Mouse (Mus musculus): ENCODE results near the gene Bahcc1. TPM values are rescaled to one million over a fixed set of nuclear protein-coding genes. Genes with fewer than 3 reads are reported as not detected.
A peak's percentile ranks its signal among the peaks of the same experiment; 100 is the strongest.

The Bahcc1 gene
- polyA plus RNA-seq, 2 experiments = 14.0 to 22.9 TPM

- peak; percentile 51 for DNase-seq (ENCODE audit: low spot score)
- H3K4me1 ChIP-seq (ENCODE audit: control insufficient read depth, insufficient read depth, low read length) = peaks cover 31% of the 10 kb centered on the region
Observed at GRCm38 (mm10) chr11:120235385-120236113, 2.8 kb downstream of the Bahcc1 start.

DNA sequence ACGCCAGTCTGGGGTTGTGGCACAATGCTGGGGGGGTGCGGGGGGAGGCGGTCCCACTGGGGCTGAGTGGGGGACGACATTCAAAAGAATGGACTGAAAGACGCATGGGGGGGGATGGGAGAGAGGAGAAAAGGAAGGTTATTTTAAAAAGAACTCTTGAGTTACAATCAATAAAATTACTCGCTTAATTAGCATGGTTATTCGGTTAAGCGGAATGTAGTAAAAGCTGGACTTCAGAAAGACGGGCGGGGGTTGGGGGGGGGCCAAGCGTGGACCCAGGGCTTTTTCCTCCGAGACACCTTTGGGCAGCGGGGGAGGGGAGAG is 3.3 kb downstream of the Bahcc1 start:
- peak overlapping the region; percentile 83 for H3K27ac ChIP-seq (replicated peaks; ENCODE audit: low read depth, low read length)
- 0 out of 2 replicates have a peak, but pooled peaks cover 10% of the 10 kb centered on the region for H3K36me3 ChIP-seq (ENCODE audit: control insufficient read depth, insufficient read depth, low read length)
- ATAC-seq (ENCODE audit: low FRiP score, low read depth) = no peak
- peak overlapping the region; percentile 83 for H3K4me3 ChIP-seq (replicated peaks; ENCODE audit: low read length)
- peak overlapping the region; percentile 99 for H3K9ac ChIP-seq (ENCODE audit: low read depth, low read length, severe bottlenecking)
- no peak for DNase-seq (ENCODE audit: low spot score)
- no peak for TF ChIP-seq POLR2A (IDR thresholded peaks at IDR 0.05; ENCODE audit: borderline replicate concordance, extremely low read depth, insufficient read depth, insufficient read length)
- 0% methylated on average over 12 of the region's 13 CpGs for WGBS
- no peaks in the 10 kb centered on the region for H3K27me3 ChIP-seq (ENCODE audit: control insufficient read depth, insufficient read depth, low read length)
- peaks cover 36% of the 10 kb centered on the region for H3K4me1 ChIP-seq (ENCODE audit: control insufficient read depth, insufficient read depth, low read length)
- no peaks in the 10 kb centered on the region for H3K9me3 ChIP-seq (ENCODE audit: control insufficient read depth, low read length)
- peak overlapping the region; percentile 96 for H3K4me2 ChIP-seq (replicated peaks; ENCODE audit: low read depth, low read length, severe bottlenecking)

More at GRCm38 (mm10) chr11:120235385-120236113, 2.8 kb downstream of the Bahcc1 start:
- Histone ChIP-seq H3K36me3 (ENCODE audit: control insufficient read depth, insufficient read depth, low read length) (0 out of 2 replicates have a peak, but pooled peaks cover 10% of the 10 kb centered on the region), H3K27me3 (ENCODE audit: control insufficient read depth, insufficient read depth, low read length) (no peaks in the 10 kb centered on the region), H3K4me2 (replicated peaks; ENCODE audit: low read depth, low read length, severe bottlenecking) (peak overlapping the region; percentile 96), H3K27ac (replicated peaks; ENCODE audit: low read depth, low read length) (peak overlapping the region; percentile 83), H3K9me3 (ENCODE audit: control insufficient read depth, low read length) (no peaks in the 10 kb centered on the region), H3K9ac (ENCODE audit: low read depth, low read length, severe bottlenecking) (peak overlapping the region; percentile 99), H3K4me3 (replicated peaks; ENCODE audit: low read length) (peak overlapping the region; percentile 83)
- no peak for TF ChIP-seq POLR2A (IDR thresholded peaks at IDR 0.05; ENCODE audit: borderline replicate concordance, extremely low read depth, insufficient read depth, insufficient read length)
- ATAC-seq (ENCODE audit: low FRiP score, low read depth) = no peak
- under 1% methylated on average over 40 of the region's 40 CpGs for WGBS

DNA sequence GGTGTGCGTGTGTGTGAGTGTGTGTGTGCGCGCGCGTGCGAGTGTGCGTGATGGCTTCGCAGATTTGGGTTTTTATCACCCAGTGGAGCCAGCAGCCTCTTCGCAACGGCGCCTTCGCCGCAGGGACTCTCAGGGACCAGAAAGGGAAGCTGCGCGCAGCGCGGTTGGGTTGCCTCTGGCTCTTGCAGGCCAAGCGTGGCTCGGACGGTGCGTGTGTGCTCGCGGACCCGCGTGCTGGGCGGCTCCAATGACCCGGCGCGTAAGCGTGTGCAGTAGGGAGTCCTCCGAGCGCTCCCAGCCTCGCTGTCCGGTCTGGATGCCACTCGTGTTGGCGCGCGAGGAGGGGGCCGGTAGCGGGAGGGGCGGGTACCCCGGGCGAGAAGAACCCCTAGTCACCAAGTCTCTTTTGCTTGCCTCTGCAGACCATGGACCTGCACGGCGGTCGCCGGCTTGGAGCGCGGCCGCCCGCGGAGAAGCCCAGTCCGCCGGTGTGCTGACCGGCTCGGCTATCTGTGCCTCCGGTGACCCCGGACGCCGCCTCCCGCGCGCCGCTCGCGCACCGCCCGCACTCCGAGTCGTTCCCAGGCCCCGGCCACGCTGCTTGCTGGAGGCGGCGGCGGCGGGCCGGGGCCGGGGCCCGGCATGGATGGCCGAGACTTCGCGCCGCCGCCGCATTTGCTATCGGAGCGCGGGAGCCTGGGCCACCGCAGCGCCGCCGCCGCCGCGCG is 3.9 kb downstream of the Bahcc1 start:
- peak overlapping the region; percentile 83 for H3K27ac ChIP-seq (replicated peaks; ENCODE audit: low read depth, low read length)
- no peak for TF ChIP-seq POLR2A (IDR thresholded peaks at IDR 0.05; ENCODE audit: borderline replicate concordance, extremely low read depth, insufficient read depth, insufficient read length)

DNA sequence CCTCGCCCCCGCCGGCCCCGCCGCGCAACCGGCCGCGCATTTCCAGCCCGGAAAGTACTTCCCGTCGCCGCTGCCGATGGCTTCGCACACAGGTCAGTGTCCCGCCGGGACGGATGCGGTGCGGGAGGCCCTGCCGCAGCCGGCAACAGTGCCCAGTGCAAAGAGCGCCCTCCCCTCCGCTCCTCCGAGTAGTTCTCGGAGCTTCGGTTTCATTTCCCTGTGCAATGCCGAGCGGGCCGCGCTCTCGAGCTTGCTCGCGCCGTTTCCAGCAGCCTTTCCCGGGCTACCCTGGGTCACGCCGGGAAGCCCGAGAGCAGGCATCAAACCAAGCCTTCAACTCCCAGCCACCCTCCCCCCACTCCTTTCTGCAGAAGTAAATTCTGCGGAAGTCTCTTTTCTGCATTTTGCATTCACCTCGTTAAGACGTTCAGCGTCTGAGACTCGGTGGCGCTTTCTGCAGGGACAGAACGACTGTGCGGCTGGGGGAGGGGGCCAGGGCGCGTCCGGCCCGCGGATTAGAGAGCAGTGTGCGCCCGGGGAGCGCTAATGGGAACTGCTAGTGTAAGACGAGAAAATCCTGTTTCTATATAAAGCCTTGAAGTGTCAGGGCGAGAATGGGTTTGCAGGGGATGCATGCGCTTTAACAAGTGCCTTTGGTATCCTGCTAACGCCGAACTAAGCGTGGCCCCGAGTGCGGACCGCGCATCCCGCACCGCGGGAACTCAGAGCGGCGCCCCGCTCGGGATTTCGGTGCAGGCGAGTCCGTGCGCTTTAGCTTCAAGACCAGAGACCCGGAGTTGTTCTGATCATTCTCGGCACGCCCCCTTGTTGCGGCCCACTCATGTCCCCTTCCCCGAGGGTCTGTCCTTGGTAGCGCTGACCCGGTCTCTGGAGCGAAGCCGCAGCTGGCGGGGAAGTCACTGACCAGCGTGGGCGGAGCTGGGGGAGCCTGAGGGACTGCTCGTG is 4.7 kb downstream of the Bahcc1 start:
- DNase-seq (ENCODE audit: low spot score) (no peak), ATAC-seq (ENCODE audit: low FRiP score, low read depth) (no peak)
- Histone ChIP-seq H3K27me3 (ENCODE audit: control insufficient read depth, insufficient read depth, low read length) (no peaks in the 10 kb centered on the region), H3K4me2 (replicated peaks; ENCODE audit: low read depth, low read length, severe bottlenecking) (peak overlapping the region; percentile 96), H3K9ac (ENCODE audit: low read depth, low read length, severe bottlenecking) (peak overlapping the region; percentile 99), H3K27ac (replicated peaks; ENCODE audit: low read depth, low read length) (peak overlapping the region; percentile 83), H3K36me3 (ENCODE audit: control insufficient read depth, insufficient read depth, low read length) (0 out of 2 replicates have a peak, but pooled peaks cover 10% of the 10 kb centered on the region), H3K4me3 (replicated peaks; ENCODE audit: low read length) (peak overlapping the region; percentile 83), H3K4me1 (ENCODE audit: control insufficient read depth, insufficient read depth, low read length) (peaks cover 41% of the 10 kb centered on the region), H3K9me3 (ENCODE audit: control insufficient read depth, low read length) (no peaks in the 10 kb centered on the region)
- TF ChIP-seq POLR2A (IDR thresholded peaks at IDR 0.05; ENCODE audit: borderline replicate concordance, extremely low read depth, insufficient read depth, insufficient read length) = no peak
- under 1% methylated on average over 83 of the region's 89 CpGs for WGBS

More for the DNA sequence above, 3.9 kb downstream of the Bahcc1 start:
- 0 out of 2 replicates have a peak, but pooled peaks cover 10% of the 10 kb centered on the region for H3K36me3 ChIP-seq (ENCODE audit: control insufficient read depth, insufficient read depth, low read length)
- WGBS = under 1% methylated on average over 42 of the region's 96 CpGs
- H3K4me3 ChIP-seq (replicated peaks; ENCODE audit: low read length) = peak overlapping the region; percentile 83
- H3K27me3 ChIP-seq (ENCODE audit: control insufficient read depth, insufficient read depth, low read length) = no peaks in the 10 kb centered on the region
- ATAC-seq (ENCODE audit: low FRiP score, low read depth) (no peak), DNase-seq (ENCODE audit: low spot score) (no peak)
- H3K9ac ChIP-seq (ENCODE audit: low read depth, low read length, severe bottlenecking) = peak overlapping the region; percentile 99
- no peaks in the 10 kb centered on the region for H3K9me3 ChIP-seq (ENCODE audit: control insufficient read depth, low read length)
- peak overlapping the region; percentile 96 for H3K4me2 ChIP-seq (replicated peaks; ENCODE audit: low read depth, low read length, severe bottlenecking)
- H3K4me1 ChIP-seq (ENCODE audit: control insufficient read depth, insufficient read depth, low read length) = peaks cover 41% of the 10 kb centered on the region
